Mouse (Mus musculus) frontal cortex, postnatal 10 days (tissue): ENCODE measurements at regions not wholly inside any gene's neighbourhood (a gene's known extent, or its start where the extent isn't known, plus 50 kb on each side); places are given as distances from the start of the nearest gene placed in this dataset.
A peak's percentile ranks its signal among the peaks of the same experiment; 100 is the strongest.

Experiments
- DNase-seq, 2 experiments: peaks; one replicate each; pipeline ENCODE4 v3.0.0; 2022; ENCODE audit warnings: low spot score in 2 of 2, mixed read lengths in 1 of 2

DNA sequence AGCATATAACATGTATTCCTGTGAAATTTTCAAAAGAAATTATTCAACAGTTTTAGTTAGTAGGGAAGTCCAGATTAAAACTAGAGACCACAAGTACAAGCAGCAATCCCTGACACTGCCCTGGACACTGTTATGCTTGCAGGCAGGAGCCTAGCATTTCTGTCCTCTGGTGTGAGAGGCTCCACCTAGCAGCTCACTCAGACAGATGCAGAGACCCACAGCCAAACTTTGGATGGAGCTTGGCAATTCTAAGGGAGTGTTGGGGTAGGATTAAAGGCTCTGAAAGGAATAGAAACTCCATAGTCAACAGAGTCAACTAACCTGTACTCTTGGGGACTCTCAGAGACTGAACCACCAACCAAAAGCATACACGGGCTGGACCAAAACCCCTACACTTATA lies 509.8 kb downstream of the Flrt2 start:
- no peak for DNase-seq

DNA sequence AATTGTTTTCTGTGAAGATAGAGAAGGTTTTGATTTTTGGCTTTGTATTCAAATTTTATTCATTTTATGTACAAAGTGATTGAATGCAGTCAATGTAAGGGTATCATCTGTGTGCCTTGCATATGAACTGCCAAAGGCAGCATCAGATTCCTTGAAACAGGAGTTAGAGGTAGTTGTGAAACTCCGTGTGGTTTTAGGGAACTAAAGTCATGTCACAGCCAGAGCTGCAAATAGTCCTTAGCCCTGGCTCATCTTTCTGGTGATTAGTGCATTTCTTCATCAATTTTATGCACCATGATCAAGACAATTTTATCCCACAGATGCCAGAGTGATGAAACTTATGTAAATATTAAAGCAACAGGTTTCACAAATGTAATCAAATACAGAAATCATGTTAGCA lies 534.4 kb downstream of the Flrt2 start:
- DNase-seq: no peak

GRCm38 (mm10) chr12:96228714-96229113 lies 536.7 kb downstream of the Flrt2 start:
- DNase-seq: no peak

GRCm38 (mm10) chr12:96235510-96235909 lies 543.5 kb downstream of the Flrt2 start:
- DNase-seq: no peak

DNA sequence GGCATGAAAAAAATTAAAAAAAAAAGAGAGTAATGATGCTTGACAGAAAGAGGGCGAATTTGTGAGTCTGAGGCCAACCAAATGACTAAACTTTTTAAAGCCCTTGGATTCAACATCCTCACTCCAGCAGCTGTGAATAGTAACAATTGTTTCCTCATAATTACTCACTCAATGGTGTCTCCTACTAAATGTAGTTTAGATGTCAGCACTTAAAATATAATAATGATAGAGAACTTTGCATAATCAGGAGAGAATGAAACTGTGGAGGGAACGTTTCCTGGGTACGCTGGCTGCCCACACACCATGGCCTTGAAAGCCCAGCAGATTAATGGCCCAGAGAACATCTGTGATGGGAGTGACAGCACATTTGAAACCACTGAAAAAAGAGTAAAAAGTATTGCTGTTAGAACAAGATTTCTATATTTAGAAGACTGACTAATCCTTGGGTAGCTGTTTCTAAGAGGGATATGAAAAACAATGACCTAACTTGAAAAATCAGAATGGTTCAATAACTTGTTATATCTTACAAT lies 544.0 kb downstream of the Flrt2 start:
- no peak for DNase-seq

GRCm38 (mm10) chr12:96239642-96240041 lies 547.6 kb downstream of the Flrt2 start:
- no peak for DNase-seq

DNA sequence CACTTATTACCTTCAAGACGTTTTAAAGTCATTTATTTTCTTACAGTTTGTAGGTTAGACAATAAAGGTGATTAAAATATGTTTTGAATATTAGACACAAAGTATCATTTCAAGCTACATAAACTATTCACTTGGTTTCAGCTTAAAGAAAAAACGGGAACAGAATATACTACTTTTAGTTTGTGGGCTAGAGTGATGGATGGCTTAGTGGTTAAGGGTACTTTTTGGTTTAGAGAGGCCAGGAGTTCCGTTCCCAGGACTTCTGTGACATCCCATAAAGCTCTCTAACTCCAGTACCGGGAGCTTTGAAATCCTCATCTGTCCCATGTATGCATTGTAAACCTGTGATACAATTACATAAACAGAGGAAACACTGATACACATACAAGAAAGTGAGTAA lies 570.0 kb downstream of the Flrt2 start:
- no peak for DNase-seq

DNA sequence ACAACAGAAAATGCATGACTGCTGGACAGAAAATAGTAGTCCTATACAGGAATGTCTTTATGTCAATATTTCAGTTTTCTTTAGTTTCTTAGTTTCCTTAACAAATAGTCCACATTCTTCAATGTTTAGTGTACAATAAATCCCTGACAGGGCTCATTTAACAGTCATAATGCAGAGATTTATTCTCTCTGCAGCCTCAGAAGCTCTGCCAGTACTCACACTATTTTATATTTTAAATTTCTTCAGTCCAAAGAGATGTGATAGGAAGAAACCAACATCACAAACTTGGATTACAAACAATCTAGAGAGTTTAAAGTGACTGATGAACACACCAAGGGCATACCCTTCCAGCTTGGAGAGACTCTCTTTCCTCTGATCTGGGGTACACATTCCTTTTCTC lies 583.9 kb downstream of the Flrt2 start:
- DNase-seq: no peak

GRCm38 (mm10) chr12:96311137-96311536 lies 619.1 kb downstream of the Flrt2 start:
- peak in 1 of 2 experiments; percentile 8 for DNase-seq

DNA sequence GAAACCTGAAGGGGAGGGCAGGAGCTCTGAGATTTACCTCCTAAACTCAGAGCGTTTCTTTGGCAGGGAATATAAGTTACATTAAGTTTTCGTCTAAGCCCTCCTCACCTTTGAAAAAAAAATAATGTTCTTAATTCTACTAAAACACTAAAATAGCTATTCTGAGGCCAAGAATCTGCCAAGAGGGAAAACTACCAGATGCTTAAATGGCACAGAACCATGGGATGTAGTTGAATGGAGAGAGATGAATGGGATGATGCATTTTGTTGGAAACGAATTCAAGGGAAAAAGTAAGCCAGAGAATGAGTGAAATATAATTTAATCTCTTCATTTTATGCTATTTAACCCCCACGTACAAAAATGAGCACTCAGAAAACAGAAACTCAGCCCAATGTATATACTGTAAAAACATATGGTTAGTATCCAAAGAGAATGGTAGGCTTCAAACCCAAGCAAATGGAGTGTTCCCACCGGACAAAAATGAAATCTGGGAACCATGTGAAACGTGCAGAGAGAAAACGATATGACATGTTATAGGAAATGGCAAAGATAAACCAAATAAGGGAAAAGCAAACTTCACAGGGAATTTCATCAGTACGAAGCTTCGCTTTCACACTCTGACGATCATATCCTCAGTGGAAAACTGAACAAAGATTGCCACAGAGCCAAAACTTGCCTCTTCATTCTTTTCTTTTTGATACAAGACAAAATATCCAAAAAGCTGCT lies 631.2 kb downstream of the Flrt2 start:
- no peak for DNase-seq

DNA sequence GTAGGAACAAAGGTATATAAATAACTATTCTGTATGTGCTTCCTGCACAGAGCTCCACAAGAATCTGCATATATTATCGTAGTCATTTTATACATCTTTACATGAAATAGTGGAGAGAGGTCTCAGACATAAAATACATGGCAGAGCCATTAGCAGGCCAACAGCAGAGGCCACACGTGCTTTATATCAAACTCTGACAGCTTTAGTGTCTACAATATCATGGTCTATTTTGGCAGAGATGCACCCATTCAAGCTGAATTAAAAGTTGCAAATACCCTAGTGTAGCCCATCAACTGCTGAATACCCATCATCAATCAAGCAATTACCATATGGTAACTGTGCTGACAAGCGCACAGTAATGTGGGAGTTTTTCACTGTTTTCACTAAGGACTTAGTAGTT lies 659.1 kb downstream of the Flrt2 start:
- DNase-seq: no peak

DNA sequence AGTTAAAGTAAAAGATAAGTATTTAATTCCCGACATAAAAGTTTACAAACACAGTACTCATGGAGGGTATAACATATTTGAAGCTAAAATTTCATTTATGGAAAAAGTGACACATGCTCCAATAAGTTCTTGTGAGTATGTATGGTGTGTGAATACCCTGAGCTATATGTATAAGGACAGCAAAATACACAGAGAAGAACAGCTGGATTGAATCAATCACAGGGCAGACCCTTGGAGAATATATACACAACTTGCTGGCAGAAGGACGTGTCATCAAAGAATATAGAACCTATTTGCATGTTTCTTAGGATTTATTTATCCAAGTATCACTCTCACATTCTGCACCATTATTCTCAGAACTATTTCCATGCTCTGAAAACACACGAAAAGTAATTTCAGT lies 686.9 kb downstream of the Flrt2 start:
- no peak for DNase-seq

DNA sequence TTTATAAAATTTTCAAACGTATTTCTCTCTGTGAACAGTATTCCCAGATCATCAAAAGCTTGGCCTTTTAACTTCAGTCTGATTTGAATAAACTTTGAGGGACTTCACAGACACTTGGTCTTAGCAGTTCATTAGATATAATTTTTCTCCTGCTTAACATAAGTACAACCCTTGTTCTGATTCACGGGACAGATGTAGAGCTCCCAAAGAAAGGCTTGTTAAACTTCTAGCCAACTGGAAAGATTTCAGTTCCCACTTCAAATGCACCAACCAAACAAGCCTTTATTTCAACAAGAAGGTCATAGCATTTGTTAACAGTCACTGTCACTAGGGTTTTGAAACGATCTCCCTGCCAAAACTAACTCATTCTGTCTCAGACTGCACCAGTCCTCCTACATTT lies 727.1 kb downstream of the Flrt2 start:
- no peak for DNase-seq

GRCm38 (mm10) chr12:96419567-96419966 lies 727.5 kb downstream of the Flrt2 start:
- DNase-seq: no peak

- no peak for DNase-seq
Observed at GRCm38 (mm10) chr12:96427589-96427988, 735.6 kb downstream of the Flrt2 start.

GRCm38 (mm10) chr12:96442546-96442945 lies 750.5 kb downstream of the Flrt2 start:
- no peak for DNase-seq

DNA sequence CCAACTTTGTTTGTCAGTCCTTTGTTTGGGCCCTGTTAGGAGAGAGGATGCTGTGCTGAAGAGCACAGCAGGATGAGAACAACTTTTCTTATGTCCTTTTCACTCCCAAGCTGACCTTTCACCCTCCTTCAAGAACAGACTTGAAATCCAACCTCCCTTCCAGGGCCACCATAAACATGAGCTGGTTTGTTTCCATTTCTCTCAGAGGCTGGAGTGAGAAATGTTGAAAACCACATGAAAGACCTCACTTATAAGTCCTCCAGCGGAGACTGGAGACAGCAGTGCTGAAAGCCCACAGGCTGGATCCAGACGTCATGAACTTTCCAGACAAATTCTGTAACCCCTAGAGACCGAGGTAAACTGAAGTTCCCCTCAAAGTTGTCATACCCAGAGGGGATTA lies 761.3 kb downstream of the Flrt2 start:
- DNase-seq: no peak

GRCm38 (mm10) chr12:96476344-96476743 lies 784.3 kb downstream of the Flrt2 start:
- no peak for DNase-seq

DNA sequence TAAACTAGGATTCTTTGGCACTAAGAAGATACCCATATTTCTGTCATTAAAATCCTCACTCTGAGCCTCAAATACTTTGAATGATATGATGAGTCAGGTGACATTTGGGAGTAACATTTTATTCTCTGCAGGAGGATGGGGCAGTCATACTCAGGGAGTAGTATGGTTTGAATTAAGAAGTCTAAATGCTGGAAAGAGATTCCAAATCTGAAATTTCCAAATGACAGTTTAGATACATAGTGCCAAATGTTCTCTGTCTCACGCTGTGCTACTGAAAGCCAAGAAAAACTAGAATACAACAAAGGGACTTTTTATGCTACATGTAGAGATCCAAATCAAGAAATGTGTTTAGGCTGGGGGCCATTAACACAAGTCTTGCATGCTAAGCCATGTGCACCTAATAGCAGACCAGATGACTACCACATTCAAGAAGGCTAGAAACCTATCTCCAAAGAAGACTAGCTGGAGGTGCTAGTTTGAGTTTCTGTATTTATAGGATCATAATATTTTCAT lies 796.5 kb downstream of the Flrt2 start:
- no peak for DNase-seq

DNA sequence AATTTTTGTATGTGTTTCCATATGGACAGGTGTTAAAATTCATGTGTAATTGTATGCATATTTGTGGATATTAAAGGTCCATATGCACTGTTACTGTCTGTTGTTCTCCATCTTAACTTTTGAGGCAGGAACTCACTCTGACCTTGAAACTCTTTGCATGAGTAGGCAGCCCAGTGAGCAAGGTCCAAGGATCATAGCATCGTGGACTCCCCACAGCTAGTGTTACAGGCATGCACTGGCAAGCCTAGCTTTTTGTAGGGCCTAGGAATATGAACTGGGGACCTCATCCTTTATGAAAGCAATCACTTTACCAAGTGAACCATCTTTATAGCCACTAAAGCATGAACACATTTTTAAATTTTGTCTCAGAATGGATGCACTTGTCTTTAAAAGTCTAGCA lies 817.6 kb downstream of the Flrt2 start:
- no peak for DNase-seq

DNA sequence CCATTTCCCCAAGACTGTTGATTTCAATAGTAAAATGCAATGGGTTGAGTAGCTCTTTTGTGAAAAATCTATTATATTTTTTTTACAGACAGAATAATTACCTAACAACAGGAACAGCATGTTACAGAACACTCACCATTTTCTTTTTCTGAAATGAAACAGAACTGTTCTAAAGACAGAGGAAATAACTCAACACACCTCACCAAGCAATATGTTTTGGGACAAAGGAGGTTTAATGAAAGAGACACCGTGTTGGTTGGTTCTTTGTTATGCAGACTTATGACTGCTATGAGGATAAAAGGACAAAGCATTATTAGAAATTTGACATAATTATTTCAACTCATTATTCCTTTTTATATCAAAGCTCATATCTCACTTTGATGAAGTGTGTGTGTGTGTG lies 866.8 kb downstream of the Flrt2 start:
- no peak for DNase-seq

DNA sequence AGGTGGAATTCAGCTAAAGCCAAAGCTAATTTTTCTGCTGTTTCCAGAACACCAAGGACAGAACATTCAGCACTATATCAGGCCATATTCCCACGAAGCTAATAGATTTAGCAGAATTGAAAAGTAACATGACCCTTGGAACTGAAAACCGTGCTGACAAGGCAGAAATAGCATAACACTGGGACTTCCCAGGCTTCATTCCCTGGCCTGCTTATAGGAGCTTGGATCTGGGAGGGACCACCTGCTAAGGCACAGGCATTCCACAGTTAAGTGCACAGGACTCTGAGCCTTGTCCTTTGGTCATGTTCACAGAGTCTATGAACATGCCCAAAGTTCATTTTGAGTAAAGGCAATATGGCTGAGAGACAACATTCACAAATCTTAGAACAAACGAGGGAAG lies 902.8 kb downstream of the Flrt2 start:
- no peak for DNase-seq

DNA sequence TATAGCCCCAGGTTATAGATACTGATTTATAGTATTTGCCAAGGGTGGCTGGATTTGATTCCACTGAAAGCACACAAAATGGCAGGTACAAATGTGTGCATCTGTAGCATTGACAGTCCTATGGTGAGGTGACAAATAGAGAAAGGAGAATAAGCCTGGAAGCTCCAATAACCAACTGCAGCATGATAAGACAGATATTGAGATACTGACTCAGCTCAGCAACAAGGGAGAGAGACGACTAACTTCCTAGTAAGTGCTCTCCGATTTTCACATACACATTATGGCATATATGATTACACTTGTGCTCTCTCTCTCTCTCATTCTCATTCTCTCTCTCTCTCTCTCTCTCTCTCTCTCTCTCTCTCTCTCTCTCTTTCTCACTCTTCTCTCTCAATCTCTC lies 923.1 kb downstream of the Flrt2 start:
- no peak for DNase-seq

DNA sequence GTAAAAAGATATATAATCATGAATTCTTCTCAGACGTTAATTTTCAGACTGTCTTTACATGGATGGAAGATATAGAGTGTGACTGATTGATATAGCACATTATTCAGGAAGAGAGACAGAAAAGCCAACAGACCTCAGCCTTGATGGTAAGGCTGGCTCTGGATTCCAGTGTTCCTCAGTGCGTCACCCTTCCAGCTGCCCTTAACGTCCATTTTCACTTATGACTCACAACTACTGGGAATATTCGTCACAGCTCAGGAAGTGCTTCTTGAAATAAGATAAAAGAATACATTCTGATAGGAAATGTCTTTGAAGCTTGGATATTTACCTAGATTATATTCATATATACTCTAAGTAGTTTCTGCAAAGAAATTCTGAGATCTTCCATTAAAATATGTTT lies 923.8 kb downstream of the Flrt2 start:
- no peak for DNase-seq
